Mouse (Mus musculus) spleen, postnatal 14 days (tissue): Measurements from ENCODE around the gene Nr1h2.

Experiments
- DNase-seq, 2 experiments: peaks; one replicate each; pipeline ENCODE4 v3.0.0; 2021 to 2022; ENCODE audit warnings: low spot score in 2 of 2

The Nr1h2 gene

GRCm38 (mm10) chr7:44584921-44585320 lies 31.2 kb upstream of the Nr1h2 start:
- DNase-seq = no peak

GRCm38 (mm10) chr7:44584265-44584804 lies 30.6 kb upstream of the Nr1h2 start:
- DNase-seq = no peak

- no peak for DNase-seq
These were observed 29.4 kb upstream of the Nr1h2 start for GRCm38 (mm10) chr7:44583146-44583545.

- no peak for DNase-seq
These were observed 29.0 kb upstream of the Nr1h2 start for GRCm38 (mm10) chr7:44582709-44583108.

- DNase-seq = no peak
These were observed 27.9 kb upstream of the Nr1h2 start for GRCm38 (mm10) chr7:44581637-44582036.

- DNase-seq = no peak
These were observed 22.6 kb upstream of the Nr1h2 start for GRCm38 (mm10) chr7:44576333-44576844.

GRCm38 (mm10) chr7:44572956-44573484 lies 19.3 kb upstream of the Nr1h2 start:
- DNase-seq = no peak

- peak; percentile 56 to 65 for DNase-seq
These were observed 18.5 kb upstream of the Nr1h2 start, which contains the start of gene Napsa for GRCm38 (mm10) chr7:44572213-44572701. Gene Napsa, plus strand, starts transcription at chr7:44572380.

GRCm38 (mm10) chr7:44571811-44572210 lies 18.1 kb upstream of the Nr1h2 start:
- no peak for DNase-seq

GRCm38 (mm10) chr7:44570989-44571388 lies 17.2 kb upstream of the Nr1h2 start:
- no peak for DNase-seq

GRCm38 (mm10) chr7:44568803-44569202 lies 15.1 kb upstream of the Nr1h2 start:
- no peak for DNase-seq

GRCm38 (mm10) chr7:44565414-44565813 lies 11.7 kb upstream of the Nr1h2 start:
- DNase-seq = no peak

GRCm38 (mm10) chr7:44564486-44564885 lies 10.7 kb upstream of the Nr1h2 start:
- no peak for DNase-seq

- no peak for DNase-seq
These were observed 9.5 kb upstream of the Nr1h2 start for GRCm38 (mm10) chr7:44563284-44563683.

GRCm38 (mm10) chr7:44560435-44561400 lies 7.0 kb upstream of the Nr1h2 start:
- peak; percentile 68 to 79 for DNase-seq

GRCm38 (mm10) chr7:44557629-44558028 lies 3.9 kb upstream of the Nr1h2 start:
- DNase-seq = no peak

- DNase-seq = peak; percentile 72 to 88
These were observed 471 bp downstream of the Nr1h2 start for GRCm38 (mm10) chr7:44553196-44553764.

- no peak for DNase-seq
These were observed 1.4 kb downstream of the Nr1h2 start for GRCm38 (mm10) chr7:44552141-44552908.

- no peak for DNase-seq
These were observed 2.0 kb downstream of the Nr1h2 start for GRCm38 (mm10) chr7:44551731-44552130.

- no peak for DNase-seq
These were observed 2.5 kb downstream of the Nr1h2 start for GRCm38 (mm10) chr7:44551301-44551700.

- no peak for DNase-seq
These were observed 3.4 kb downstream of the Nr1h2 start for GRCm38 (mm10) chr7:44550409-44550678.
